Mouse (Mus musculus) left cerebral cortex, adult 9 months (tissue): ENCODE results near the gene Gjc3.
A peak's percentile ranks its signal among the peaks of the same experiment; 100 is the strongest.
"Not testable (repeated sequence)": the region's sequence is repeated elsewhere in the genome, so short reads cannot be mapped to it uniquely, and the experiment has no call there.

Experiments
- DNase-seq, 2 experiments: peaks; one replicate each; pipeline ENCODE4 v3.0.0; 2022; ENCODE audit warnings: low spot score in 2 of 2

The Gjc3 gene

GRCm38 (mm10) chr5:137962945-137963344 is at the start of gene Gjc3:
Gene Gjc3, minus strand, starts transcription at chr5:137963098.
- peak in 1 of 2 experiments; percentile 13 for DNase-seq

- DNase-seq, result no peak
Measured at GRCm38 (mm10) chr5:138012382-138012781, 49.5 kb upstream of the Gjc3 start.

- DNase-seq, result no peak
Measured at GRCm38 (mm10) chr5:138009437-138009836, 46.5 kb upstream of the Gjc3 start.

GRCm38 (mm10) chr5:137986351-137986750 is 23.5 kb upstream of the Gjc3 start:
- DNase-seq, result no peak

- DNase-seq, result no peak
Measured at GRCm38 (mm10) chr5:137981300-137981699, 18.4 kb upstream of the Gjc3 start, which contains the start of gene Azgp1. Gene Azgp1, plus strand, starts transcription at chr5:137981520.

- no peak for DNase-seq
Measured at GRCm38 (mm10) chr5:137979081-137979480, 16.2 kb upstream of the Gjc3 start.

- no peak for DNase-seq
Measured at GRCm38 (mm10) chr5:137977291-137977690, 14.4 kb upstream of the Gjc3 start.

- DNase-seq, result no peak
Measured at GRCm38 (mm10) chr5:137975434-137975833, 12.5 kb upstream of the Gjc3 start.

GRCm38 (mm10) chr5:137974724-137975123 is 11.8 kb upstream of the Gjc3 start:
- no peak for DNase-seq

- DNase-seq, result no peak
Measured at GRCm38 (mm10) chr5:137973738-137974137, 10.8 kb upstream of the Gjc3 start.

- DNase-seq, result no peak
Measured at GRCm38 (mm10) chr5:137973161-137973560, 10.3 kb upstream of the Gjc3 start.

GRCm38 (mm10) chr5:137966492-137966891 is 3.6 kb upstream of the Gjc3 start:
- DNase-seq, result peak; percentile 48 to 53

- no peak for DNase-seq
Measured at GRCm38 (mm10) chr5:137956404-137956803, 6.5 kb downstream of the Gjc3 start.

- DNase-seq, result peak in 1 of 2 experiments; percentile 25
Measured at GRCm38 (mm10) chr5:137951218-137951617, 11.7 kb downstream of the Gjc3 start.

GRCm38 (mm10) chr5:137947303-137947702 is 15.6 kb downstream of the Gjc3 start:
- DNase-seq, result no peak

GRCm38 (mm10) chr5:137943133-137943532 is 19.8 kb downstream of the Gjc3 start:
- no peak for DNase-seq

- no peak for DNase-seq
Measured at GRCm38 (mm10) chr5:137940948-137941347, 21.9 kb downstream of the Gjc3 start.

GRCm38 (mm10) chr5:137937238-137937637 is 25.7 kb downstream of the Gjc3 start:
- DNase-seq, result no peak

GRCm38 (mm10) chr5:137936486-137936885 is 26.4 kb downstream of the Gjc3 start:
- no peak for DNase-seq

- DNase-seq, result not testable (repeated sequence)
Measured at GRCm38 (mm10) chr5:137933934-137934333, 29.0 kb downstream of the Gjc3 start.

GRCm38 (mm10) chr5:137928439-137928838 is 34.5 kb downstream of the Gjc3 start:
- DNase-seq, result no peak

- DNase-seq, result no peak
Measured at GRCm38 (mm10) chr5:137922171-137922570, 40.7 kb downstream of the Gjc3 start.

- DNase-seq, result no peak
Measured at GRCm38 (mm10) chr5:137921532-137921931, 41.4 kb downstream of the Gjc3 start, which contains the start of gene Cyp3a13. Gene Cyp3a13, minus strand, starts transcription at chr5:137921619.

- DNase-seq, result no peak
Measured at GRCm38 (mm10) chr5:137915550-137915949, 47.3 kb downstream of the Gjc3 start.
